In genomic region chr4:129190538-129190937, GRCm38 (mm10) we compare ENCODE assay signal across 8 mouse cellular contexts. TPM values are rescaled to one million over a fixed set of nuclear protein-coding genes. Genes with fewer than 3 reads are reported as not detected.
DNase-seq lines count a peak whose midpoint lies in the region; ATAC-seq lines count a peak whose summit lies in the region.

No protein-coding gene starts in this region.

- H3K9me3 ChIP-seq in neural tube, embryonic 11.5 days (ENCODE audit: control insufficient read depth, low read length), result no peaks in the 10 kb centered on the region
- H3K9me3 ChIP-seq in heart, embryonic 13.5 days, result no peaks in the 10 kb centered on the region
- no peaks in the 10 kb centered on the region for H3K9me3 ChIP-seq in limb, embryonic 13.5 days
- H3K9me3 ChIP-seq in neural tube, embryonic 15.5 days (replicated peaks), result no peaks in the 10 kb centered on the region

- no peak for ATAC-seq in neural tube, embryonic 11.5 days (ENCODE audit: insufficient read depth, low FRiP score, low TSS enrichment)
- ATAC-seq in heart, embryonic 13.5 days (ENCODE audit: extremely low read depth, insufficient number of reproducible peaks, low FRiP score, low TSS enrichment), result no peak
- ATAC-seq in limb, embryonic 13.5 days (ENCODE audit: low FRiP score, low read depth), result no peak
- ATAC-seq in neural tube, embryonic 15.5 days (ENCODE audit: low FRiP score), result no peak
- ATAC-seq in inflammation-experienced regulatory T-cells, adult 6 months, result no peak

- WGBS in neural tube, embryonic 11.5 days, result 5% methylated on average over 12 of the region's 12 CpGs
- 3% methylated on average over 12 of the region's 12 CpGs for WGBS in heart, embryonic 13.5 days
- 4% methylated on average over 12 of the region's 12 CpGs for WGBS in limb, embryonic 13.5 days
- WGBS in neural tube, embryonic 15.5 days, result 3% methylated on average over 12 of the region's 12 CpGs

- no peaks in the 10 kb centered on the region for H3K27me3 ChIP-seq in neural tube, embryonic 11.5 days (ENCODE audit: control insufficient read depth, insufficient read depth, low read length)
- H3K27me3 ChIP-seq in heart, embryonic 13.5 days (replicated peaks), result no peaks in the 10 kb centered on the region
- no peaks in the 10 kb centered on the region for H3K27me3 ChIP-seq in limb, embryonic 13.5 days
- H3K27me3 ChIP-seq in neural tube, embryonic 15.5 days (replicated peaks), result no peaks in the 10 kb centered on the region

- H3K4me3 ChIP-seq in neural tube, embryonic 11.5 days (ENCODE audit: low read depth, low read length), result peak overlapping the region; percentile 81
- peak overlapping the region; percentile 92 for H3K4me3 ChIP-seq in heart, embryonic 13.5 days
- H3K4me3 ChIP-seq in limb, embryonic 13.5 days, result peak overlapping the region; percentile 89
- peak overlapping the region; percentile 69 for H3K4me3 ChIP-seq in neural tube, embryonic 15.5 days (replicated peaks)

- peak overlapping the region; percentile 81 for H3K9ac ChIP-seq in neural tube, embryonic 11.5 days (ENCODE audit: low read length)
- peak overlapping the region; percentile 93 for H3K9ac ChIP-seq in heart, embryonic 13.5 days
- peak overlapping the region; percentile 84 for H3K9ac ChIP-seq in limb, embryonic 13.5 days
- peak overlapping the region; percentile 75 for H3K9ac ChIP-seq in neural tube, embryonic 15.5 days (replicated peaks)

- peaks cover 2% of the 10 kb centered on the region; the same call in 1 of the 2 replicates for H3K36me3 ChIP-seq in neural tube, embryonic 11.5 days (ENCODE audit: control insufficient read depth, insufficient read depth, low read length)
- H3K36me3 ChIP-seq in heart, embryonic 13.5 days, result 0 out of 2 replicates have a peak, but pooled peaks cover 20% of the 10 kb centered on the region
- peaks cover 22% of the 10 kb centered on the region for H3K36me3 ChIP-seq in limb, embryonic 13.5 days
- peaks cover 15% of the 10 kb centered on the region; the same call in 1 of the 2 replicates for H3K36me3 ChIP-seq in neural tube, embryonic 15.5 days

- H3K27ac ChIP-seq in neural tube, embryonic 11.5 days (ENCODE audit: low read depth, low read length), result 0 out of 2 replicates have a peak overlapping the region, but pooled peaks have one; percentile 80
- peak overlapping the region; percentile 80 for H3K27ac ChIP-seq in heart, embryonic 13.5 days (replicated peaks)
- H3K27ac ChIP-seq in limb, embryonic 13.5 days, result peak overlapping the region; percentile 82; the same call in 1 of the 2 replicates
- peak overlapping the region; percentile 93 for H3K27ac ChIP-seq in neural tube, embryonic 15.5 days (replicated peaks)

- no peak for DNase-seq in neural tube, embryonic 11.5 days (ENCODE audit: low spot score)
- no peak for DNase-seq in neural tube, embryonic 10.5 days (ENCODE audit: extremely low spot score, low spot score)
- DNase-seq in c-Kit-negative CD71-positive TER-119-positive erythroid progenitor cells, embryonic 14.5 days (ENCODE audit: low read depth, low spot score), result peak; percentile 27
- no peak for DNase-seq in ovary, postnatal 14 days (ENCODE audit: low spot score)

- H3K4me2 ChIP-seq in neural tube, embryonic 11.5 days (ENCODE audit: low read depth), result peak overlapping the region; percentile 82
- H3K4me2 ChIP-seq in heart, embryonic 13.5 days, result peak overlapping the region; percentile 94
- peak overlapping the region; percentile 91 for H3K4me2 ChIP-seq in limb, embryonic 13.5 days (replicated peaks)
- H3K4me2 ChIP-seq in neural tube, embryonic 15.5 days, result peak overlapping the region; percentile 86

- H3K4me1 ChIP-seq in neural tube, embryonic 11.5 days (ENCODE audit: control insufficient read depth, insufficient read depth, low read length), result peaks cover 10% of the 10 kb centered on the region; the same call in 1 of the 2 replicates
- peaks cover 36% of the 10 kb centered on the region for H3K4me1 ChIP-seq in heart, embryonic 13.5 days
- H3K4me1 ChIP-seq in limb, embryonic 13.5 days, result peaks cover 28% of the 10 kb centered on the region
- H3K4me1 ChIP-seq in neural tube, embryonic 15.5 days, result peaks cover 37% of the 10 kb centered on the region

RNA-seq across cellular contexts. Expression of gene Yars, which starts 1.0 kb away (rescaled TPM):
- polyA plus RNA-seq in neural tube, embryonic 11.5 days (2014; fragmentation: Nextera tagmentation; extraction: Ambion mirVana), result 103 and 115 TPM in 2 replicates
- 49.8 and 52.0 TPM in 2 replicates for polyA plus RNA-seq in heart, embryonic 13.5 days (2015; fragmentation: Nextera tagmentation; extraction: Ambion mirVana)
- 79.1 and 80.4 TPM in 2 replicates for polyA plus RNA-seq in limb, embryonic 13.5 days (2015; fragmentation: Nextera tagmentation; extraction: Ambion mirVana)
- polyA plus RNA-seq in neural tube, embryonic 15.5 days (2015; fragmentation: Nextera tagmentation; extraction: Ambion mirVana), result 109 and 111 TPM in 2 replicates
- polyA plus RNA-seq in inflammation-experienced regulatory T-cells, adult 6 months (2017; shearing (Covaris generic)), result 10 to 100 TPM; 32.7 to 36.8 (median 35.7) TPM

RNA-seq across cellular contexts. Expression of gene S100pbp, which starts 1.0 kb away (rescaled TPM):
- 21.3 and 21.5 TPM in 2 replicates for polyA plus RNA-seq in neural tube, embryonic 11.5 days (2014; fragmentation: Nextera tagmentation; extraction: Ambion mirVana)
- polyA plus RNA-seq in heart, embryonic 13.5 days (2015; fragmentation: Nextera tagmentation; extraction: Ambion mirVana), result 12.3 and 14.3 TPM in 2 replicates
- polyA plus RNA-seq in limb, embryonic 13.5 days (2015; fragmentation: Nextera tagmentation; extraction: Ambion mirVana), result 25.6 and 30.1 TPM in 2 replicates
- 16.7 TPM in 2 replicates for polyA plus RNA-seq in neural tube, embryonic 15.5 days (2015; fragmentation: Nextera tagmentation; extraction: Ambion mirVana)
- polyA plus RNA-seq in inflammation-experienced regulatory T-cells, adult 6 months (2017; shearing (Covaris generic)), result 10 to 100 TPM; 18.2 to 30.2 (median 23.3) TPM

RNA-seq across cellular contexts. Expression of gene Fndc5, which starts 53.7 kb away (rescaled TPM):
- 23.5 and 26.2 TPM in 2 replicates for polyA plus RNA-seq in neural tube, embryonic 11.5 days (2014; fragmentation: Nextera tagmentation; extraction: Ambion mirVana)
- polyA plus RNA-seq in heart, embryonic 13.5 days (2015; fragmentation: Nextera tagmentation; extraction: Ambion mirVana), result 5.6 and 7.1 TPM in 2 replicates
- 20.0 and 21.3 TPM in 2 replicates for polyA plus RNA-seq in limb, embryonic 13.5 days (2015; fragmentation: Nextera tagmentation; extraction: Ambion mirVana)
- 27.0 and 34.9 TPM in 2 replicates for polyA plus RNA-seq in neural tube, embryonic 15.5 days (2015; fragmentation: Nextera tagmentation; extraction: Ambion mirVana)
- polyA plus RNA-seq in inflammation-experienced regulatory T-cells, adult 6 months (2017; shearing (Covaris generic)), result under 1 TPM; 0.28 to 0.50 (median 0.40) TPM
